Mouse (Mus musculus) CH12.LX (cell line): ENCODE measurements at regions not wholly inside any gene's neighbourhood (a gene's known extent, or its start where the extent isn't known, plus 50 kb on each side); places are given as distances from the start of the nearest gene placed in this dataset.

Source experiments
- DNase-seq: peaks from one replicate; pipeline ENCODE4 v3.0.0-alpha.2; 2013; ENCODE audit errors: extremely low read depth
- H3K27ac ChIP-seq: 2 replicates; pipeline ENCODE4 v1.5.1; 2012; ENCODE audit warnings: low read depth, mild to moderate bottlenecking, control low read depth, moderate library complexity; ENCODE audit not compliant: insufficient read depth
- H3K27me3 ChIP-seq: replicated peaks from 2 replicates; pipeline ENCODE3; 2012; ENCODE audit warnings: inconsistent platforms
- H3K36me3 ChIP-seq, 2 experiments: replicated peaks in 1 of 2; 2 replicates each; pipeline versions ENCODE3 to v1.6.1; 2012; ENCODE audit warnings: inconsistent platforms in 1 of 2, low read length in 1 of 2, mild to moderate bottlenecking in 1 of 2, mixed read lengths in 1 of 2, moderate library complexity in 1 of 2; ENCODE audit not compliant: control insufficient read depth in 1 of 2, insufficient read depth in 1 of 2
- H3K4me1 ChIP-seq, 2 experiments: 2 replicates each; pipeline ENCODE4 v1.6.1; 2012; ENCODE audit warnings: inconsistent platforms in 1 of 2, moderate library complexity in 1 of 2; ENCODE audit not compliant: insufficient read depth in 2 of 2, control insufficient read depth in 1 of 2
- H3K4me2 ChIP-seq: 2 replicates; pipeline ENCODE4 v1.6.1; 2012; ENCODE audit warnings: low read depth, mild to moderate bottlenecking, control low read depth; ENCODE audit not compliant: poor library complexity, insufficient read depth, severe bottlenecking
- H3K4me3 ChIP-seq, 3 experiments: fragments of 150-350 bp in 1 of 3; sonication (generic) in 1 of 3; replicated peaks in 1 of 3; 2 replicates each; pipeline versions ENCODE3 to v1.5.1; 2011 to 2012; ENCODE audit warnings: low read depth in 2 of 3, low read length in 2 of 3, mild to moderate bottlenecking in 2 of 3, moderate library complexity in 2 of 3, control low read depth in 1 of 3, improper control_type of control experiment in 1 of 3, inconsistent platforms in 1 of 3, mixed read lengths in 1 of 3; ENCODE audit not compliant: poor library complexity in 1 of 3
- H3K79me2 ChIP-seq: replicated peaks from 2 replicates; pipeline ENCODE4 v1.6.1; 2012; ENCODE audit warnings: mild to moderate bottlenecking, moderate library complexity; ENCODE audit not compliant: control insufficient read depth, poor library complexity, insufficient read depth, severe bottlenecking; ENCODE audit errors: extremely low read depth
- H3K9ac ChIP-seq: 2 replicates; pipeline ENCODE4 v1.6.1; 2012; ENCODE audit warnings: low read depth, mild to moderate bottlenecking, control low read depth, moderate library complexity; ENCODE audit not compliant: insufficient read depth
- H3K9me3 ChIP-seq: replicated peaks from 2 replicates; pipeline ENCODE3; 2012; ENCODE audit warnings: low read length, inconsistent platforms, mixed read lengths
- BHLHE40 ChIP-seq: IDR thresholded peaks from 2 replicates; pipeline ENCODE4 v1.6.1; 2011; ENCODE audit warnings: mild to moderate bottlenecking, low read depth, low read length, improper control_type of control experiment
- CHD1 ChIP-seq: IDR thresholded peaks from 2 replicates; pipeline ENCODE4 v1.6.1; 2012; ENCODE audit warnings: low read depth, low read length, improper control_type of control experiment, inconsistent platforms
- CHD2 ChIP-seq: IDR thresholded peaks from 2 replicates; pipeline ENCODE4 v1.6.1; 2011; ENCODE audit warnings: low read length, improper control_type of control experiment
- CTCF ChIP-seq, 2 experiments: IDR thresholded peaks in 1 of 2; conservative IDR thresholded peaks in 1 of 2; 2 replicates each; pipeline ENCODE4 v1.5.1; 2011 to 2012; ENCODE audit warnings: low read depth in 2 of 2, low read length in 2 of 2, improper control_type of control experiment in 1 of 2, inconsistent platforms in 1 of 2, mild to moderate bottlenecking in 1 of 2, moderate library complexity in 1 of 2
- E2F4 ChIP-seq: IDR thresholded peaks from 2 replicates; pipeline ENCODE4 v1.6.1; 2011; ENCODE audit warnings: low read depth, low read length, improper control_type of control experiment; ENCODE audit not compliant: insufficient replicate concordance
- EP300 ChIP-seq: IDR thresholded peaks from 2 replicates; pipeline ENCODE4 v1.6.1; 2011; ENCODE audit warnings: low read length, improper control_type of control experiment
- ETS1 ChIP-seq: conservative IDR thresholded peaks from 2 replicates; pipeline ENCODE4 v1.6.1; 2012; ENCODE audit warnings: low read depth, mild to moderate bottlenecking, inconsistent platforms, low read length, improper control_type of control experiment, moderate library complexity
- GABPA ChIP-seq: IDR thresholded peaks from 2 replicates; pipeline ENCODE4 v1.6.1; 2012; ENCODE audit warnings: low read depth, low read length, improper control_type of control experiment, inconsistent platforms; ENCODE audit not compliant: insufficient replicate concordance
- IRF4 ChIP-seq: IDR thresholded peaks from 2 replicates; pipeline ENCODE4 v1.6.1; 2014; ENCODE audit warnings: low read depth, mild to moderate bottlenecking, inconsistent platforms, low read length, improper control_type of control experiment
- JUN ChIP-seq: IDR thresholded peaks from 2 replicates; pipeline ENCODE4 v1.6.1; 2011; ENCODE audit warnings: low read depth, mild to moderate bottlenecking, low read length, improper control_type of control experiment, moderate library complexity; ENCODE audit not compliant: insufficient read depth
- JUND ChIP-seq: conservative IDR thresholded peaks from 2 replicates; pipeline ENCODE4 v1.6.1; 2011; ENCODE audit warnings: low read depth, low read length, improper control_type of control experiment
- KAT2A ChIP-seq: IDR thresholded peaks from 2 replicates; pipeline ENCODE4 v1.6.1; 2012; ENCODE audit warnings: low read length, improper control_type of control experiment, inconsistent platforms; ENCODE audit not compliant: insufficient replicate concordance
- MAFK ChIP-seq: IDR thresholded peaks from 2 replicates; pipeline ENCODE4 v1.6.1; 2011; ENCODE audit warnings: low read length, improper control_type of control experiment; ENCODE audit not compliant: insufficient replicate concordance
- MAX ChIP-seq: IDR thresholded peaks from 2 replicates; pipeline ENCODE4 v1.6.1; 2011; ENCODE audit warnings: low read length, improper control_type of control experiment
- MAZ ChIP-seq: IDR thresholded peaks from 2 replicates; pipeline ENCODE4 v1.6.1; 2012; ENCODE audit warnings: low read depth, mild to moderate bottlenecking, inconsistent platforms, low read length, improper control_type of control experiment, moderate library complexity
- MEF2A ChIP-seq: IDR thresholded peaks from 2 replicates; pipeline ENCODE4 v1.6.1; 2014; ENCODE audit warnings: low read depth, mild to moderate bottlenecking, inconsistent platforms, low read length, improper control_type of control experiment, borderline replicate concordance
- MYC ChIP-seq: IDR thresholded peaks from 2 replicates; pipeline ENCODE4 v1.6.1; 2011; ENCODE audit warnings: low read depth, mild to moderate bottlenecking, improper control_type of control experiment, low read length
- NELFE ChIP-seq: IDR thresholded peaks from 2 replicates; pipeline ENCODE4 v1.6.1; 2011; ENCODE audit warnings: low read depth, low read length, improper control_type of control experiment
- POLR2AphosphoS2 ChIP-seq: IDR thresholded peaks from 2 replicates; pipeline ENCODE4 v1.6.1; 2011; ENCODE audit warnings: low read depth, low read length, improper control_type of control experiment
- RAD21 ChIP-seq: IDR thresholded peaks from 2 replicates; pipeline ENCODE4 v1.6.1; 2011; ENCODE audit warnings: low read depth, mild to moderate bottlenecking, low read length, improper control_type of control experiment, moderate library complexity
- RCOR1 ChIP-seq: conservative IDR thresholded peaks from 2 replicates; pipeline ENCODE4 v1.6.1; 2012; ENCODE audit warnings: low read depth, mild to moderate bottlenecking, inconsistent platforms, low read length, improper control_type of control experiment
- SMC3 ChIP-seq: IDR thresholded peaks from 2 replicates; pipeline ENCODE4 v1.6.1; 2011; ENCODE audit warnings: low read depth, low read length, improper control_type of control experiment
- TBP ChIP-seq: conservative IDR thresholded peaks from 2 replicates; pipeline ENCODE4 v1.6.1; 2011; ENCODE audit warnings: low read depth, low read length, improper control_type of control experiment
- UBTF ChIP-seq: IDR thresholded peaks from 2 replicates; pipeline ENCODE4 v1.6.1; 2012; ENCODE audit warnings: low read depth, mild to moderate bottlenecking, inconsistent platforms, low read length, improper control_type of control experiment, moderate library complexity
- USF1 ChIP-seq: IDR thresholded peaks from 2 replicates; pipeline ENCODE4 v1.6.1; 2014; ENCODE audit warnings: low read depth, mild to moderate bottlenecking, inconsistent platforms, low read length, improper control_type of control experiment
- USF2 ChIP-seq: conservative IDR thresholded peaks from 2 replicates; pipeline ENCODE4 v1.6.1; 2011; ENCODE audit warnings: low read depth, low read length, improper control_type of control experiment
- ZKSCAN1 ChIP-seq: IDR thresholded peaks from 2 replicates; pipeline ENCODE4 v1.6.1; 2012; ENCODE audit warnings: low read depth, inconsistent platforms, low read length, improper control_type of control experiment, borderline replicate concordance
- ZMIZ1 ChIP-seq: IDR thresholded peaks from 2 replicates; pipeline ENCODE4 v1.6.1; 2012; ENCODE audit warnings: low read depth, mild to moderate bottlenecking, inconsistent platforms, low read length, improper control_type of control experiment
- ZNF384 ChIP-seq: IDR thresholded peaks from 2 replicates; pipeline ENCODE4 v1.6.1; 2012; ENCODE audit warnings: low read depth, low read length, improper control_type of control experiment, inconsistent platforms
- dilution Hi-C: fragments of 300-500 bp; cut with MboI; formaldehyde crosslinking; loops from 2 replicates; pipeline ENCODE4 v1.14.3; 2020; ENCODE audit warnings: low sequenced_read_pairs; ENCODE audit not compliant: extremely low pct_unique_long_range_greater_than_20kb, extremely low pct_ligation_motif_present
- in situ Hi-C: fragments of 300-500 bp; cut with MboI; formaldehyde crosslinking; loops from 3 replicates; pipeline ENCODE4 v1.14.3; 2019; ENCODE audit warnings: low sequenced_read_pairs, low pct_ligation_motif_present, low pct_unique_long_range_greater_than_20kb, mixed read lengths

- Histone ChIP-seq H3K4me1 (no peaks in the 10 kb centered on the region), H3K36me3 (no peaks in the 10 kb centered on the region), H3K4me2 (no peak overlapping the region), H3K4me3 (no peak overlapping the region), H3K27me3 (no peaks in the 10 kb centered on the region), H3K79me2 (no peaks in the 10 kb centered on the region), H3K9ac (no peak overlapping the region), H3K9me3 (peaks cover 12% of the 10 kb centered on the region), H3K27ac (no peak overlapping the region)
- in situ Hi-C loops (no loop called here), dilution Hi-C loops (no loop called here)
- TF ChIP-seq CHD2 (no peak), RCOR1 (no peak), MAZ (no peak), USF1 (no peak), MEF2A (no peak), BHLHE40 (no peak), ZMIZ1 (no peak), NELFE (no peak), ZNF384 (no peak), JUN (no peak), JUND (no peak), GABPA (no peak), MAX (no peak), ETS1 (no peak), SMC3 (no peak), POLR2AphosphoS2 (no peak), E2F4 (no peak), MYC (no peak), KAT2A (no peak)
- DNase-seq = no peak
Observed at GRCm38 (mm10) chr8:18216516-18216915, 761.5 kb downstream of the Defb40 start.

GRCm38 (mm10) chr8:18210067-18210466 is 768.0 kb downstream of the Defb40 start:
- Histone ChIP-seq H3K9ac (no peak overlapping the region), H3K4me1 (no peaks in the 10 kb centered on the region), H3K4me2 (no peak overlapping the region), H3K36me3 (no peaks in the 10 kb centered on the region), H3K27me3 (no peaks in the 10 kb centered on the region), H3K9me3 (peaks cover 22% of the 10 kb centered on the region), H3K79me2 (no peaks in the 10 kb centered on the region), H3K4me3 (no peak overlapping the region), H3K27ac (no peak overlapping the region)
- dilution Hi-C loops = no loop called here
- TF ChIP-seq TBP (no peak), NELFE (no peak), CHD1 (no peak), CHD2 (no peak), IRF4 (no peak), MYC (no peak), USF2 (no peak), BHLHE40 (no peak), RCOR1 (no peak), KAT2A (no peak), CTCF (conservative IDR thresholded peaks at IDR 0.05 in 1 of 2, IDR thresholded peaks at IDR 0.05 in 1 of 2; ENCODE audit: low read depth in 2 of 2, low read length in 2 of 2) (no peak), SMC3 (no peak), JUN (no peak), EP300 (no peak), RAD21 (no peak), UBTF (no peak), MAFK (no peak), ZKSCAN1 (no peak)
- DNase-seq = no peak
- in situ Hi-C loops = no loop called here
